Mouse (Mus musculus) 3T3-L1 (cell line): ENCODE measurements around the gene Adar.

Source experiments
- DNase-seq: peaks from one replicate; pipeline ENCODE4 v3.0.0-alpha.2; 2015; ENCODE audit warnings: low read depth, low spot score

Gene Adar

GRCm38 (mm10) chr3:89714359-89715206, at the start of gene Adar:
TSS of gene Adar (plus strand) at chr3:89715022.
- peak; percentile 94 for DNase-seq

DNA sequence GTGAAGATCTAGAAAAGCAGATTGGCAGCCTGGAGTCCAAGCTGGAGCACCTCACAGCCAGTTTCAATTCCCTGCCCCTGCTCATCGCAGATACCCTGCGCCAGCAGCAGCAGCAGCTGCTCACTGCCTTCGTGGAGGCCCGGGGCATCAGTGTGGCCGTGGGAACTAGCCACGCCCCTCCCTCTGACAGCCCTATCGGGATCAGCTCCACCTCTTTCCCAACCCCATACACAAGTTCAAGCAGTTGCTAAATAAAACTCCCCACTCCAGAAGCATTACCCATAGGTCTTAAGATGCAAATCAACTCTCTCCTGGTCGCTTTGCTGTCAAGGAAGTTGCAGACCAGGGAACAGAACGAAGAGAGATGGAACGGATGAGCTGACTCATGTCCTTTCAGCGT, 47.7 kb upstream of the Adar start:
- DNase-seq = no peak

DNA sequence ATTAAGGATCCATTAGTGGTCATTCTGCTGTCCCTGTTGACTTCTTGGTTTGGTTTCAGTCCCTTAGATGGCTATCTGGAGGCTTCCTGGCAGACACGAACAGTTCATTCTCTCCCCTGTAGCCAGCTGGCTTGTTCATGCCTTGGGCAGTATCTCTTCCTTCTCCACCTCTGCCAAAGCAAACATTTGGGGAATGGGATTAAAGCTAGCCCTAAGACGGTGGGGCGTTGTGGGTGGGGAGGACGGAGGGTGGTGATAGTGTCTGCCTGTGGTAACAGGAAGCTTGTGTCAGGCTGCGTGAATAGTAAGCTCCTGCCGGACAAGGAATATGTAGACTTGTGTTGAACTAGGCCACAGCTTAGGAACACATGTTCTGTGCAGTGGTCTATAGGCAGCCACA, 43.5 kb upstream of the Adar start:
- no peak for DNase-seq

DNA sequence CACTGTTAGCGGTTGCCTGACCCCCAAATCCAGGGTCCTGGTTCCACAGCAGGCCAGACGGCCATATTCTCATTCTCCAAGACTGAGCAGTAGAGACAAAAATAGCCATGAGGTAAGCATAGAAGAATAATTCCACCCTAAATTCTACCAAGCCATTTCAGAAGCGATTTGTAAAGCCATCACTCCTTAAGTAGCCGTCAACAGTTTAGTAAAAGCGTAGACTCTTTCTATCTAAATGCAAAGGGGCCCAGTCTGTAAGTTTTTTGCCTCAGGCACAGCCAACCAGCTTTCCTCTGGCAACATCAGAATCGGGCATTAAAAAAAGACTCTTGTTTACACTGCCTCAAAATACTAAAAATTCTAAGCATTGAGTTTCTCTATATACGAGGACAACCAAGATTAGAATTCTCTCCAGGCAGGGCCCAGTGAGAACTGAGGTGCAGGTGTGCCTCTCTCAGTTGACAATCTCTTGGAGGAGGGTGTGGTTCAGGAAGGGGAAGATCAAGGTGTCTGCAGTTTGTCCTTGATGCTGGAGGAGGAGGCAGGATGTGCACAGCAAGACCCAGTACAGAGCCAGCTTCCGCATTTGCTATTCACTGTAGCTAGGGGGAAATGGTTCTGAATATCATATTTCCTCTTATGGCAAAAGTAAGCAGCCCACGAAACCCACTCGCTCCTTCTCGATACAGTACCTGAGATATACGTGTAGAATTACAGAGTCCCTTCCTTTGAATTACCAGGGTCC, 42.1 kb upstream of the Adar start:
- DNase-seq = no peak

DNA sequence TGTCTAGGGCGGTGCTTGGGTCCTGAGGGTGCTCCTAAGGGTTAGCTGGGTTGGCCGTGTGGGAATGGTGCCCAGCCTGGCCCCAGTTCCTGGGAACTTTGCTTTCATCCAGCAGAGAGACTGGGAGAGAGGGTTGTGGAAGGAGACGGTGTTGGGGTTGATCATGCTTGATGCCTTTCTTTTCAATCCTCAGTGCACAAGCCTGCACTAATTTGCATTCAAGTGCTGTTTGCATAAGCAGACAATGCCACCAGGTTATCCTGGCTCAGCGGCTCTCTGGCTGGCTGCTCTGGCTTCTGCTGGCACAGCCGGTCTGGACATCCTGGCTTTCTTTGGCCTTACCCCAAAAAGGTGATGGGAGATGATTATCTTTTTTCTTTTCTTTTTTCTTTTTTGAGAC, 37.2 kb upstream of the Adar start:
- no peak for DNase-seq

DNA sequence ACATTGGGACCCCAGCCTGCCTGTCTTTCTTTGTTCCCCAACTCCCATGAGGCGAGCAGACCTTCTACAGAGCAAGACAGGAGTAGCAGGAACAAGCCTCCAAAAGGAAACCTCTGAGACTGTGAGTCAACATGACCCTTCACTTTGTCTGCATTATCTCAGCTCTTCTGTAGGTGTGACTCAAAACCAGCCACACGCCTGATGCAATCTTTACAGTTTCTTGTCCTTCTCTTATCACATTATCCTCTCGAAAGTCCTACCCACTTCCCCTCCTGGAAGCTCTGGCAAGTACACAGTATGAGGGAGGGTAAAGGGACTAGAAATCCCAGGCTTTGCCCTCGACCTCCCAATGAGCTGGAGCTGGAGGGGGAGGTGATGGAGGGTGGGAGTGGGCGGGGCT, 28.8 kb upstream of the Adar start:
- peak; percentile 83 for DNase-seq

DNA sequence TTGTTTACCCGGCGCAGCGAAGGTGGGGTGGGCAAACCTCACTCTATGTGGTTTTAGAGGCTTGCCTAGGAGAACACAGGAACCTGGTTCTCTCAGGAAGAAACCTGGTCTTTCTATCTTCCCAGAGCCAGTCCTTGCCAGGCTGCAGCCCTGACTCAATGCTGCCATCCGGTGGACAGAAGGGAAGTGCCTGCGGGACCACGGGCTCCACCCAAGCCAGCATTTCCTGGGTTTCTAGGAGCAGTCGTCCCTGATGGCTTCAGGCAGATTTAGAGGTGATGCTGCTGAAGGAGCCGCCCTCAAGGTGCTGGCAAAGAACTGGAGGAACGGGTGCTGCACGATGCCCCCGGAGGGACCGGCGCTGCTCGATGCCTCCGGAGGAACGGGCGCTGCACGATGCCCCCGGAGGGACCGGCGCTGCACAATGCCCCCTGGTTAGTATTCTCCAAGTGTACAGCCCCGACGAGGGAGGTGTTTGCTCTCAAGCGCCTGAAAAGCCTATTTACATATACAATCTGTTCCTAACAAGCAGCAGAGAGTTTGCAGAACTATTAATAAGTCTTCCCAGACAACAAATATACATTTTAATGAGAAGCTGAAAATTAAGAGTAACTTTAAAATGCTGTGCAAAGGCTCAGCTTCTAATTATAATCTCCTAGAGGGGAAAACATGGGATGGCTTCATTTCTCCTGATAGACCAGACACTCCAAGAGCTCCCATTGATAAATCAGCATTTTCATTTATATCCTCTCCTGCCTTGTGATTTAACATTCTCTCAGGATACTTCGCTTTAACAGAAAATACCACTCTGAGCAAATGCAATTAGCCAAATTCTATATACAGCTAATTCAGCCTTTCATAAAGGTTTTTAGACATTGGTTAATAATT, 25.9 kb upstream of the Adar start:
- peak; percentile 90 for DNase-seq

- peak; percentile 12 for DNase-seq
These were observed 23.0 kb upstream of the Adar start for GRCm38 (mm10) chr3:89691776-89692175.

- no peak for DNase-seq
These were observed 18.5 kb upstream of the Adar start for GRCm38 (mm10) chr3:89696152-89696821.

DNA sequence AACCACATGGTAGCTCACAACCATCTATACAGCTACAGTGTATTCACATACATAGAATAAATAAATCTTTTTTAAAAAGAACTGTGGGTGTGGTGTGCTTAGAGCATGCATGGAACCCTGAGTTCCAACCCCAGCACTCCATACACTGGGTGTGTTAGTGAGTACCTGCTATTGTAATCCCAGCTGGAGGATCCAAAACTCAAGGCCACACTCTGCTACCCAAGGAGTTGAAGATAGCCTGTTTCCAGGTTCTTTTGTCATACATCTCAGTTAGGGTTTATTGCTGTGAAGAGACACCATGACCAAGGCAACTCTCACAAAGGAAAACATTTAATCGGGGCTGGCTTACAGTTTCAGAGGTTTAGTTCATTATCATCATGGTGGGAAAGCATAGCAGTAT, 15.9 kb upstream of the Adar start:
- no peak for DNase-seq

- no peak for DNase-seq
These were observed 14.4 kb upstream of the Adar start for GRCm38 (mm10) chr3:89700461-89700860.

DNA sequence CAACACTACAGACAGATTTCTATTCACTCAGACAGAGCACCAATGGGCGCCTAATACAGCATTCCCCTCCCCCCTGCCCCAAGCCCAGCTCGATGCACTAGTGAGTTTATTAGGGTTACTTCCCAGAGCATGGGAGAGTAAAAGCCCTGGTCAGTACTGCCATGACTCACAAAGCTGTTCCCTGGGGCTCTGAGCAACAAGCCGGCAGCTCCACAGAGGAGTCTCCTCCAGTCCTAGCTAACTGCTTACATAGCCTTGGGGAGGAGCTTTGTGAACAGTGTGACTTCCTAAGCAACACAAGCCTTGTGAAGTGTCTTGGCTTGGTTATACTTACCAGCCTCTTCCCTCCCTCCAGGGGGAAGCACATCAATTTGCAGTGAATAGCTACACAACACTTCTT, 11.2 kb upstream of the Adar start:
- peak; percentile 78 for DNase-seq

GRCm38 (mm10) chr3:89704064-89704463, 10.8 kb upstream of the Adar start:
- no peak for DNase-seq

- DNase-seq = peak; percentile 43
These were observed 565 bp downstream of the Adar start for GRCm38 (mm10) chr3:89715207-89715966.

DNA sequence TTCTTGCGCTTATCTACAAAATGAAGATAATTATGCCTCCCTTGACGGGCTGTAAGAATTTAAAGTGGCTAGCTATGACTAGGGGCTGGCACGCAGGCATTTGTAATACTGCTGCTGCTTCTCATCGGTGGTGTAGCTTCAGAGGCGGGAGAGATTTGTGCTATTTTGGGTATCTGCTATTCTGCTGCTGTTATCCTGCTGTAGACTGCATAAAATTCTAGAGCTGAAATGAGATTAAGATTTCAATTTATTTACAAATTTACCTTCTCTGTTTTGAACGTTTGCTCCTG, 1.1 kb downstream of the Adar start:
- DNase-seq = no peak

DNA sequence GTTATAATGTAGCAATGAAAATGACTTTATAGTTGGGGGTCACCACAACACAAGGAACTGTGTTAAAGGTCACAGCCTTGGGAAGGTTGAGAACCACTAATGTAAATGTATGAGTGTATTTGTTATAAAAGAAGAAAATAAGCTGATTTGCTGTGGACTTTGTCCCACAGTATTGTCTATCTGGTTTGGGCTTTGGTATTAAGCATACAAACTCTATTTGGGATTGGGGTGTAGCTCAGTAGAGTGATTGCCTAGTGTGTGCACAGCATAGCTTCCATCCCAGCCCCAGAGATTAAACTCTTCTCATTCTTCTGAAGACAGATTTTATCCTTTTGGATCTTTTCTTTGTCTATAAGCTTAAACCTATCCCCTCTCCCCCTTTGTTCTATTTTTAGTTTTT, 7.2 kb downstream of the Adar start:
- DNase-seq = no peak

- no peak for DNase-seq
These were observed 8.7 kb downstream of the Adar start for GRCm38 (mm10) chr3:89723400-89724084.

- DNase-seq = peak; percentile 82
These were observed 12.2 kb downstream of the Adar start for GRCm38 (mm10) chr3:89727028-89727427.

GRCm38 (mm10) chr3:89728848-89729247, 14.0 kb downstream of the Adar start:
- peak; percentile 53 for DNase-seq
